Mouse (Mus musculus) monocyte, adult 2 months (primary cell): ENCODE results near the gene Arid4b.
A peak's percentile ranks its signal among the peaks of the same experiment; 100 is the strongest.
"Not testable (repeated sequence)": the region's sequence is repeated elsewhere in the genome, so short reads cannot be mapped to it uniquely, and the experiment has no call there.

ENCODE experiments used
- DNase-seq, 2 experiments: peaks; one replicate each; pipeline ENCODE4 v3.0.0; 2022; ENCODE audit warnings: low spot score in 2 of 2, low read depth in 1 of 2

Arid4b gene

GRCm38 (mm10) chr13:14063013-14063941 lies at the start of gene Arid4b, which contains the start of gene Ggps1:
TSS of gene Arid4b (plus strand) at chr13:14063232.
TSS of gene Ggps1 (minus strand) at chr13:14063488.
- DNase-seq, result peak; percentile 96

GRCm38 (mm10) chr13:14014001-14014400 lies 49.0 kb upstream of the Arid4b start:
- DNase-seq, result no peak

GRCm38 (mm10) chr13:14014540-14014939 lies 48.5 kb upstream of the Arid4b start:
- DNase-seq, result no peak

GRCm38 (mm10) chr13:14015609-14016008 lies 47.4 kb upstream of the Arid4b start:
- DNase-seq, result no peak

- no peak for DNase-seq
These were observed 44.7 kb upstream of the Arid4b start for GRCm38 (mm10) chr13:14018283-14018682.

GRCm38 (mm10) chr13:14018852-14019251 lies 44.2 kb upstream of the Arid4b start:
- DNase-seq, result no peak

GRCm38 (mm10) chr13:14021417-14021816 lies 41.6 kb upstream of the Arid4b start:
- not testable (repeated sequence) for DNase-seq

- DNase-seq, result no peak
These were observed 37.5 kb upstream of the Arid4b start for GRCm38 (mm10) chr13:14025554-14025953.

GRCm38 (mm10) chr13:14026154-14026820 lies 36.7 kb upstream of the Arid4b start:
- no peak for DNase-seq

GRCm38 (mm10) chr13:14033309-14034072 lies 29.5 kb upstream of the Arid4b start:
- DNase-seq, result no peak

GRCm38 (mm10) chr13:14034073-14034348 lies 29.0 kb upstream of the Arid4b start:
- no peak for DNase-seq

- not testable (repeated sequence) for DNase-seq
These were observed 27.7 kb upstream of the Arid4b start for GRCm38 (mm10) chr13:14035352-14035751.

- DNase-seq, result no peak
These were observed 27.0 kb upstream of the Arid4b start for GRCm38 (mm10) chr13:14035875-14036630.

GRCm38 (mm10) chr13:14038911-14039291 lies 24.1 kb upstream of the Arid4b start:
- DNase-seq, result no peak

GRCm38 (mm10) chr13:14039292-14039965 lies 23.6 kb upstream of the Arid4b start, which contains the start of gene Tbce:
TSS of gene Tbce (minus strand) at chr13:14039638.
- peak; percentile 66 to 80 for DNase-seq

- no peak for DNase-seq
These were observed 22.8 kb upstream of the Arid4b start for GRCm38 (mm10) chr13:14040186-14040585.

- no peak for DNase-seq
These were observed 19.2 kb upstream of the Arid4b start for GRCm38 (mm10) chr13:14043851-14044250.

GRCm38 (mm10) chr13:14044521-14044920 lies 18.5 kb upstream of the Arid4b start:
- no peak for DNase-seq

- no peak for DNase-seq
These were observed 13.2 kb upstream of the Arid4b start for GRCm38 (mm10) chr13:14049878-14050277.

GRCm38 (mm10) chr13:14056801-14057200 lies 6.2 kb upstream of the Arid4b start:
- DNase-seq, result no peak
